Mouse (Mus musculus) forebrain, embryonic 11.5 days (tissue): ENCODE results near the gene Rell1. TPM values are rescaled to one million over a fixed set of nuclear protein-coding genes. Genes with fewer than 3 reads are reported as not detected.
"Not testable (repeated sequence)": the region's sequence is repeated elsewhere in the genome, so short reads cannot be mapped to it uniquely, and the experiment has no call there.

ENCODE experiments used
- ATAC-seq: fragments of 200-750 bp; cut with Nextera tagmentation; replicated peaks from 2 replicates; pipeline ENCODE4 v1.8.0; 2017; ENCODE audit warnings: moderate TSS enrichment; ENCODE audit not compliant: low FRiP score
- DNase-seq: peaks from one replicate; pipeline ENCODE4 v3.0.0-alpha.2; 2017; ENCODE audit warnings: low spot score
- H3K27ac ChIP-seq: fragments of 300-500 bp; sonication (generic); 2 replicates; pipeline ENCODE4 v1.5.1; 2014; ENCODE audit warnings: low read depth, low read length
- H3K27me3 ChIP-seq: fragments of 300-500 bp; sonication (generic); 2 replicates; pipeline ENCODE4 v1.6.1; 2014; ENCODE audit warnings: mild to moderate bottlenecking, low read length, mixed read lengths; ENCODE audit not compliant: control insufficient read depth, insufficient read depth
- H3K36me3 ChIP-seq: fragments of 300-500 bp; sonication (generic); 2 replicates; pipeline ENCODE4 v1.6.1; 2014; ENCODE audit warnings: mild to moderate bottlenecking, low read length, moderate library complexity, mixed read lengths; ENCODE audit not compliant: control insufficient read depth, insufficient read depth
- H3K4me1 ChIP-seq: fragments of 300-500 bp; sonication (generic); replicated peaks from 2 replicates; pipeline ENCODE4 v1.6.1; 2014; ENCODE audit warnings: low read length, mixed read lengths; ENCODE audit not compliant: control insufficient read depth, insufficient read depth
- H3K4me2 ChIP-seq: fragments of 300-500 bp; sonication (generic); 2 replicates; pipeline ENCODE4 v1.6.1; 2014; ENCODE audit warnings: low read depth, mild to moderate bottlenecking, low read length, moderate library complexity, mixed read lengths; ENCODE audit not compliant: severe bottlenecking
- H3K4me3 ChIP-seq: fragments of 300-500 bp; sonication (generic); 2 replicates; pipeline ENCODE4 v1.5.1; 2014; ENCODE audit warnings: low read depth, low read length
- H3K9ac ChIP-seq: fragments of 300-500 bp; sonication (generic); 2 replicates; pipeline ENCODE4 v1.6.1; 2014; ENCODE audit warnings: low read length
- H3K9me3 ChIP-seq: fragments of 300-500 bp; sonication (generic); 2 replicates; pipeline ENCODE4 v1.6.1; 2016; ENCODE audit warnings: low read length, mixed read lengths; ENCODE audit not compliant: control insufficient read depth
- WGBS: fragments of 180-500 bp; shearing (Covaris S2); extraction: QIAGEN DNeasy Blood & Tissue Kit; methylation state at CpG from one replicate; pipeline ENCODE4 v1.1.7; 2014; 5-methylcytosine and 5-hydroxymethylcytosine counted together
- polyA plus RNA-seq: library from polyadenylated mRNA; unstranded; fragments of >200 nt; fragmentation: Nextera tagmentation; extraction: Ambion mirVana; gene quantifications from 2 replicates; pipeline ENCODE4 v1.2.1, GENCODE M21; 2014

The Rell1 gene
- polyA plus RNA-seq, 1 experiment from 2014 or later = 12.2 TPM

GRCm38 (mm10) chr5:63897820-63898110 lies 70.9 kb downstream of the Rell1 start:
- H3K9ac ChIP-seq = no peak overlapping the region
- no peaks in the 10 kb centered on the region for H3K27me3 ChIP-seq
- H3K27ac ChIP-seq = no peak overlapping the region
- H3K36me3 ChIP-seq = no peaks in the 10 kb centered on the region
- no peak overlapping the region for H3K4me3 ChIP-seq
- DNase-seq (no peak), ATAC-seq (no peak)
- no peak overlapping the region for H3K4me2 ChIP-seq
- H3K9me3 ChIP-seq = no peaks in the 10 kb centered on the region
- WGBS = 91% methylated on average over 3 of the region's 3 CpGs
- no peaks in the 10 kb centered on the region for H3K4me1 ChIP-seq

- H3K27me3 ChIP-seq, H3K4me3 ChIP-seq, H3K4me1 ChIP-seq, H3K9ac ChIP-seq, H3K36me3 ChIP-seq, DNase-seq, H3K9me3 ChIP-seq, H3K27ac ChIP-seq, ATAC-seq, H3K4me2 ChIP-seq: not testable (repeated sequence)
- 90% methylated on average over 5 of the region's 5 CpGs for WGBS
Observed at GRCm38 (mm10) chr5:63897001-63897819, 71.5 kb downstream of the Rell1 start.

GRCm38 (mm10) chr5:63891912-63892311 lies 76.8 kb downstream of the Rell1 start:
- 89% methylated on average over 6 of the region's 6 CpGs for WGBS
- Histone ChIP-seq H3K4me1 (no peaks in the 10 kb centered on the region), H3K9me3 (no peaks in the 10 kb centered on the region), H3K36me3 (no peaks in the 10 kb centered on the region), H3K4me3 (no peak overlapping the region), H3K27ac (no peak overlapping the region), H3K27me3 (no peaks in the 10 kb centered on the region), H3K4me2 (no peak overlapping the region), H3K9ac (no peak overlapping the region)
- no peak for DNase-seq
- ATAC-seq = no peak

- H3K4me1 ChIP-seq = no peaks in the 10 kb centered on the region
- WGBS = 76% methylated on average over 4 of the region's 4 CpGs
Observed at GRCm38 (mm10) chr5:63891241-63891640, 77.5 kb downstream of the Rell1 start.

GRCm38 (mm10) chr5:63887111-63887510 lies 81.6 kb downstream of the Rell1 start:
- H3K27ac ChIP-seq = no peak overlapping the region
- H3K4me2 ChIP-seq = no peak overlapping the region
- DNase-seq (no peak), ATAC-seq (no peak)
- H3K4me1 ChIP-seq = no peaks in the 10 kb centered on the region
- H3K27me3 ChIP-seq = no peaks in the 10 kb centered on the region
- H3K4me3 ChIP-seq = no peak overlapping the region
- no peaks in the 10 kb centered on the region for H3K9me3 ChIP-seq
- WGBS = 97% methylated on average over 4 of the region's 4 CpGs
- no peaks in the 10 kb centered on the region for H3K36me3 ChIP-seq
- H3K9ac ChIP-seq = no peak overlapping the region

More at GRCm38 (mm10) chr5:63891241-63891640, 77.5 kb downstream of the Rell1 start:
- H3K4me2 ChIP-seq = no peak overlapping the region
- H3K36me3 ChIP-seq = no peaks in the 10 kb centered on the region
- no peaks in the 10 kb centered on the region for H3K27me3 ChIP-seq
- ATAC-seq (no peak), DNase-seq (no peak)
- H3K27ac ChIP-seq = no peak overlapping the region
- H3K9ac ChIP-seq = no peak overlapping the region
- no peaks in the 10 kb centered on the region for H3K9me3 ChIP-seq
- no peak overlapping the region for H3K4me3 ChIP-seq

GRCm38 (mm10) chr5:63886709-63887108 lies 82.0 kb downstream of the Rell1 start:
- 46% methylated on average over 6 of the region's 6 CpGs for WGBS
- Histone ChIP-seq H3K27me3 (no peaks in the 10 kb centered on the region), H3K4me3 (no peak overlapping the region), H3K4me1 (no peaks in the 10 kb centered on the region), H3K9ac (no peak overlapping the region), H3K4me2 (no peak overlapping the region), H3K9me3 (no peaks in the 10 kb centered on the region), H3K27ac (no peak overlapping the region), H3K36me3 (no peaks in the 10 kb centered on the region)
- DNase-seq (no peak), ATAC-seq (peak; percentile 65)

GRCm38 (mm10) chr5:63886292-63886691 lies 82.4 kb downstream of the Rell1 start:
- no peaks in the 10 kb centered on the region for H3K4me1 ChIP-seq
- WGBS = 87% methylated on average over 5 of the region's 5 CpGs
- no peak overlapping the region for H3K9ac ChIP-seq
- H3K27me3 ChIP-seq = no peaks in the 10 kb centered on the region
- H3K27ac ChIP-seq = no peak overlapping the region
- 0 out of 2 replicates have a peak, but pooled peaks have one; percentile 27 for ATAC-seq
- no peak overlapping the region for H3K4me3 ChIP-seq
- no peak overlapping the region for H3K4me2 ChIP-seq
- no peak for DNase-seq
- no peaks in the 10 kb centered on the region for H3K9me3 ChIP-seq
- H3K36me3 ChIP-seq = no peaks in the 10 kb centered on the region

- ATAC-seq = no peak
Observed at GRCm38 (mm10) chr5:63879026-63879425, 89.7 kb downstream of the Rell1 start.

GRCm38 (mm10) chr5:63876081-63876480 lies 92.6 kb downstream of the Rell1 start:
- H3K4me3 ChIP-seq = no peak overlapping the region
- H3K27ac ChIP-seq = no peak overlapping the region
- no peak overlapping the region for H3K4me2 ChIP-seq
- H3K27me3 ChIP-seq = no peaks in the 10 kb centered on the region
- H3K9ac ChIP-seq = no peak overlapping the region
- no peaks in the 10 kb centered on the region for H3K36me3 ChIP-seq
- peaks cover 3% of the 10 kb centered on the region; the same call in 1 of the 2 replicates for H3K4me1 ChIP-seq
- WGBS = 90% methylated on average over 4 of the region's 4 CpGs
- DNase-seq (no peak), ATAC-seq (no peak)
- no peaks in the 10 kb centered on the region for H3K9me3 ChIP-seq

More at GRCm38 (mm10) chr5:63879026-63879425, 89.7 kb downstream of the Rell1 start:
- 72% methylated on average over 10 of the region's 10 CpGs for WGBS
- Histone ChIP-seq H3K27ac (no peak overlapping the region), H3K4me1 (no peaks in the 10 kb centered on the region), H3K4me3 (no peak overlapping the region), H3K9me3 (no peaks in the 10 kb centered on the region), H3K4me2 (no peak overlapping the region), H3K27me3 (no peaks in the 10 kb centered on the region), H3K9ac (no peak overlapping the region), H3K36me3 (no peaks in the 10 kb centered on the region)
- no peak for DNase-seq
